Mouse (Mus musculus): ENCODE results near the gene Accsl. TPM values are rescaled to one million over a fixed set of nuclear protein-coding genes. Genes with fewer than 3 reads are reported as not detected.

Gene Accsl
- polyA plus RNA-seq, 1 experiment from 2014 or later = not detected

Other genes starting within 250 kb of the Accsl start
- 16.7 and 17.3 TPM in 2 replicates for gene Alx4, start 226.8 kb downstream of the Accsl start, polyA plus RNA-seq (2014; fragmentation: Nextera tagmentation; extraction: Ambion mirVana)
- 70.1 and 79.0 TPM in 2 replicates for gene Ext2, start 46.6 kb downstream of the Accsl start, polyA plus RNA-seq (2014; fragmentation: Nextera tagmentation; extraction: Ambion mirVana)
- gene Accs, start 19.2 kb downstream of the Accsl start, polyA plus RNA-seq (2014; fragmentation: Nextera tagmentation; extraction: Ambion mirVana) = 6.7 and 8.5 TPM in 2 replicates
- 3.9 and 4.6 TPM in 2 replicates for gene Gm13889, start 88.0 kb upstream of the Accsl start, polyA plus RNA-seq (2014; fragmentation: Nextera tagmentation; extraction: Ambion mirVana)
- gene Gm27027, start 127.2 kb upstream of the Accsl start, polyA plus RNA-seq (2014; fragmentation: Nextera tagmentation; extraction: Ambion mirVana) = not detected in 2 replicates
- 50.2 and 53.5 TPM in 2 replicates for gene Alkbh3, start 141.7 kb upstream of the Accsl start, polyA plus RNA-seq (2014; fragmentation: Nextera tagmentation; extraction: Ambion mirVana)